Mouse (Mus musculus): ENCODE measurements around the gene Gm28047. TPM values are rescaled to one million over a fixed set of nuclear protein-coding genes. Genes with fewer than 3 reads are reported as not detected.

Gene Gm28047
- 0.68 TPM in 1 of 2 replicates, not detected in the other for polyA plus RNA-seq (2012; rRNA removed)

- H3K4me1 ChIP-seq (ENCODE audit: control insufficient read depth, insufficient read depth, low read length) = peaks cover 5% of the 10 kb centered on the region
- no peaks in the 10 kb centered on the region for H3K36me3 ChIP-seq (ENCODE audit: control insufficient read depth, insufficient read depth, low read length)
- H3K27me3 ChIP-seq (ENCODE audit: control insufficient read depth, insufficient read depth, low read length) = no peaks in the 10 kb centered on the region
- peak within 1 kb of the TSS; percentile 94 for H3K4me3 ChIP-seq (ENCODE audit: control insufficient read depth, low read depth, low read length)
- TF ChIP-seq CTCF (IDR thresholded peaks at IDR 0.05; ENCODE audit: control insufficient read depth, insufficient read depth, insufficient replicate concordance, low read depth, low read length) (0 out of 2 replicates have a peak, but pooled peaks have one; percentile 1), POLR2A (IDR thresholded peaks at IDR 0.05; ENCODE audit: control insufficient read depth, low read depth, low read length) (no peak; the same call in 1 of the 2 replicates)
- H3K27ac ChIP-seq (ENCODE audit: control insufficient read depth, insufficient read depth, low read depth, low read length) = peak within 1 kb of the TSS; percentile 96
These were observed at the start of gene Gm28047, which contains the start of gene Atf7 for GRCm38 (mm10) chr15:102624970-102625686. Gm28047 (minus strand) TSS chr15:102625067. Atf7 (minus strand) TSS chr15:102625464.

GRCm38 (mm10) chr15:102673548-102673947, 48.7 kb upstream of the Gm28047 start:
- Histone ChIP-seq H3K27me3 (ENCODE audit: control insufficient read depth, insufficient read depth, low read length) (no peaks in the 10 kb centered on the region), H3K4me3 (ENCODE audit: control insufficient read depth, low read depth, low read length) (peak overlapping the region; percentile 12; the same call in 1 of the 2 replicates), H3K27ac (ENCODE audit: control insufficient read depth, insufficient read depth, low read depth, low read length) (peak overlapping the region; percentile 67), H3K4me1 (ENCODE audit: control insufficient read depth, insufficient read depth, low read length) (peaks cover 18% of the 10 kb centered on the region), H3K36me3 (ENCODE audit: control insufficient read depth, insufficient read depth, low read length) (no peaks in the 10 kb centered on the region)
- no peak for TF ChIP-seq POLR2A (IDR thresholded peaks at IDR 0.05; ENCODE audit: control insufficient read depth, low read depth, low read length)
- TF ChIP-seq CTCF (IDR thresholded peaks at IDR 0.05; ENCODE audit: control insufficient read depth, insufficient read depth, insufficient replicate concordance, low read depth, low read length) = no peak

- TF ChIP-seq CTCF (IDR thresholded peaks at IDR 0.05; ENCODE audit: control insufficient read depth, insufficient read depth, insufficient replicate concordance, low read depth, low read length) (no peak), POLR2A (IDR thresholded peaks at IDR 0.05; ENCODE audit: control insufficient read depth, low read depth, low read length) (no peak)
- peaks cover 18% of the 10 kb centered on the region for H3K4me1 ChIP-seq (ENCODE audit: control insufficient read depth, insufficient read depth, low read length)
These were observed 47.6 kb upstream of the Gm28047 start, which contains the start of gene Atp5g2 for GRCm38 (mm10) chr15:102672215-102673071. Atp5g2 (minus strand) TSS chr15:102672352.

GRCm38 (mm10) chr15:102671721-102672214, 46.9 kb upstream of the Gm28047 start:
- peak; percentile 82 for TF ChIP-seq POLR2A (IDR thresholded peaks at IDR 0.05; ENCODE audit: control insufficient read depth, low read depth, low read length)
- no peak for TF ChIP-seq CTCF (IDR thresholded peaks at IDR 0.05; ENCODE audit: control insufficient read depth, insufficient read depth, insufficient replicate concordance, low read depth, low read length)
- peaks cover 18% of the 10 kb centered on the region for H3K4me1 ChIP-seq (ENCODE audit: control insufficient read depth, insufficient read depth, low read length)
- H3K27ac ChIP-seq (ENCODE audit: control insufficient read depth, insufficient read depth, low read depth, low read length) = peak overlapping the region; percentile 85
- no peaks in the 10 kb centered on the region for H3K36me3 ChIP-seq (ENCODE audit: control insufficient read depth, insufficient read depth, low read length)
- no peaks in the 10 kb centered on the region for H3K27me3 ChIP-seq (ENCODE audit: control insufficient read depth, insufficient read depth, low read length)
- H3K4me3 ChIP-seq (ENCODE audit: control insufficient read depth, low read depth, low read length) = peak overlapping the region; percentile 86

More at GRCm38 (mm10) chr15:102672215-102673071, 47.6 kb upstream of the Gm28047 start, which contains the start of gene Atp5g2:
- Histone ChIP-seq H3K27me3 (ENCODE audit: control insufficient read depth, insufficient read depth, low read length) (no peaks in the 10 kb centered on the region), H3K27ac (ENCODE audit: control insufficient read depth, insufficient read depth, low read depth, low read length) (peak within 1 kb of the TSS; percentile 85), H3K4me3 (ENCODE audit: control insufficient read depth, low read depth, low read length) (peak within 1 kb of the TSS; percentile 96), H3K36me3 (ENCODE audit: control insufficient read depth, insufficient read depth, low read length) (no peaks in the 10 kb centered on the region)

- peak overlapping the region; percentile 96 for H3K4me3 ChIP-seq (ENCODE audit: control insufficient read depth, low read depth, low read length)
- no peaks in the 10 kb centered on the region for H3K36me3 ChIP-seq (ENCODE audit: control insufficient read depth, insufficient read depth, low read length)
- peaks cover 18% of the 10 kb centered on the region for H3K4me1 ChIP-seq (ENCODE audit: control insufficient read depth, insufficient read depth, low read length)
- TF ChIP-seq CTCF (IDR thresholded peaks at IDR 0.05; ENCODE audit: control insufficient read depth, insufficient read depth, insufficient replicate concordance, low read depth, low read length) (peak; percentile 99), POLR2A (IDR thresholded peaks at IDR 0.05; ENCODE audit: control insufficient read depth, low read depth, low read length) (peak; percentile 91)
- no peaks in the 10 kb centered on the region for H3K27me3 ChIP-seq (ENCODE audit: control insufficient read depth, insufficient read depth, low read length)
- H3K27ac ChIP-seq (ENCODE audit: control insufficient read depth, insufficient read depth, low read depth, low read length) = peak overlapping the region; percentile 96
These were observed 46.1 kb upstream of the Gm28047 start for GRCm38 (mm10) chr15:102670767-102671575.

GRCm38 (mm10) chr15:102670281-102670680, 45.4 kb upstream of the Gm28047 start:
- peak overlapping the region; percentile 96 for H3K27ac ChIP-seq (ENCODE audit: control insufficient read depth, insufficient read depth, low read depth, low read length)
- H3K4me3 ChIP-seq (ENCODE audit: control insufficient read depth, low read depth, low read length) = peak overlapping the region; percentile 96
- H3K4me1 ChIP-seq (ENCODE audit: control insufficient read depth, insufficient read depth, low read length) = peaks cover 18% of the 10 kb centered on the region
- H3K27me3 ChIP-seq (ENCODE audit: control insufficient read depth, insufficient read depth, low read length) = no peaks in the 10 kb centered on the region
- H3K36me3 ChIP-seq (ENCODE audit: control insufficient read depth, insufficient read depth, low read length) = no peaks in the 10 kb centered on the region
- no peak for TF ChIP-seq CTCF (IDR thresholded peaks at IDR 0.05; ENCODE audit: control insufficient read depth, insufficient read depth, insufficient replicate concordance, low read depth, low read length)
- no peak for TF ChIP-seq POLR2A (IDR thresholded peaks at IDR 0.05; ENCODE audit: control insufficient read depth, low read depth, low read length)

Measured in testis, adult 2 months (tissue).